ENCODE assay signal across 9 mouse cellular contexts in genomic region chr9:63782744-63783143, GRCm38 (mm10). TPM values are rescaled to one million over a fixed set of nuclear protein-coding genes. Genes with fewer than 3 reads are reported as not detected.
DNase-seq lines count a peak whose midpoint lies in the region; ATAC-seq and TF ChIP-seq lines count a peak whose summit lies in the region.
"Had no signal": no experiment of that assay in that cellular context is flagged by ENCODE, and none has a peak within 500 bp of the region (broad histone marks: within the 10 kb centered on the region; RNA-seq: fewer than 3 reads in every experiment).

No protein-coding gene starts in this region.

- peaks cover 76% of the 10 kb centered on the region for H3K4me1 ChIP-seq in forebrain, embryonic 10.5 days
- H3K4me1 ChIP-seq in forebrain, postnatal 0 days (ENCODE audit: insufficient read depth): no peaks in the 10 kb centered on the region
- 0 out of 2 replicates have a peak, but pooled peaks cover 3% of the 10 kb centered on the region for H3K4me1 ChIP-seq in midbrain, embryonic 14.5 days (ENCODE audit: control insufficient read depth, insufficient read depth, low read length)
- peaks cover 12% of the 10 kb centered on the region for H3K4me1 ChIP-seq in midbrain, embryonic 16.5 days (ENCODE audit: control insufficient read depth, insufficient read depth, low read length)
- H3K4me1 ChIP-seq in intestine, postnatal 0 days (replicated peaks; ENCODE audit: control insufficient read depth, insufficient read depth, low read length): peaks cover 20% of the 10 kb centered on the region; the same call in 1 of the 2 replicates
- peaks cover 27% of the 10 kb centered on the region for H3K4me1 ChIP-seq in neural tube, embryonic 11.5 days (ENCODE audit: control insufficient read depth, insufficient read depth, low read length)

- DNase-seq in forebrain, embryonic 10.5 days (ENCODE audit: extremely low spot score, low spot score): no peak
- no peak for DNase-seq in forebrain, postnatal 0 days
- peak; percentile 69 for DNase-seq in midbrain, embryonic 14.5 days
- peak; percentile 44 for DNase-seq in neural tube, embryonic 11.5 days (ENCODE audit: low spot score)
- no peak for DNase-seq in heart, adult 8-10 months (ENCODE audit: low spot score)
- DNase-seq in spleen, postnatal 10 days (ENCODE audit: low spot score in 2 of 2): no peak
- DNase-seq: cerebellum, postnatal 36 days had no signal

- H3K9ac ChIP-seq in forebrain, postnatal 0 days: no peak overlapping the region
- H3K9ac ChIP-seq in midbrain, embryonic 14.5 days (replicated peaks; ENCODE audit: low read length): no peak overlapping the region
- no peak overlapping the region for H3K9ac ChIP-seq in midbrain, embryonic 16.5 days (ENCODE audit: low read depth, low read length)
- H3K9ac ChIP-seq in intestine, postnatal 0 days (ENCODE audit: low read depth, low read length): no peak overlapping the region
- H3K9ac ChIP-seq in neural tube, embryonic 11.5 days (ENCODE audit: low read length): no peak overlapping the region

- no peaks in the 10 kb centered on the region for H3K9me3 ChIP-seq in forebrain, embryonic 10.5 days
- no peaks in the 10 kb centered on the region for H3K9me3 ChIP-seq in forebrain, postnatal 0 days (ENCODE audit: low read length)
- no peaks in the 10 kb centered on the region for H3K9me3 ChIP-seq in midbrain, embryonic 14.5 days (ENCODE audit: control insufficient read depth, low read length)
- no peaks in the 10 kb centered on the region for H3K9me3 ChIP-seq in midbrain, embryonic 16.5 days (replicated peaks; ENCODE audit: control insufficient read depth, low read length, poor library complexity, severe bottlenecking)
- H3K9me3 ChIP-seq in intestine, postnatal 0 days (ENCODE audit: control insufficient read depth): no peaks in the 10 kb centered on the region
- H3K9me3 ChIP-seq in neural tube, embryonic 11.5 days (ENCODE audit: control insufficient read depth, low read length): no peaks in the 10 kb centered on the region

- H3K4me2 ChIP-seq in forebrain, postnatal 0 days (ENCODE audit: low read depth): no peak overlapping the region
- H3K4me2 ChIP-seq in midbrain, embryonic 14.5 days (ENCODE audit: low read length): no peak overlapping the region
- no peak overlapping the region for H3K4me2 ChIP-seq in midbrain, embryonic 16.5 days (ENCODE audit: low read length)
- H3K4me2 ChIP-seq in intestine, postnatal 0 days (replicated peaks; ENCODE audit: low read depth): no peak overlapping the region
- no peak overlapping the region for H3K4me2 ChIP-seq in neural tube, embryonic 11.5 days (ENCODE audit: low read depth)

- 65% methylated on average over 4 of the region's 4 CpGs for WGBS in forebrain, embryonic 10.5 days
- WGBS in forebrain, postnatal 0 days: 55% methylated on average over 4 of the region's 4 CpGs
- WGBS in midbrain, embryonic 14.5 days: 19% methylated on average over 4 of the region's 4 CpGs
- 30% methylated on average over 4 of the region's 4 CpGs for WGBS in midbrain, embryonic 16.5 days
- WGBS in intestine, postnatal 0 days: 34% methylated on average over 4 of the region's 4 CpGs
- WGBS in neural tube, embryonic 11.5 days: 5% methylated on average over 4 of the region's 4 CpGs

- H3K27ac ChIP-seq in forebrain, embryonic 10.5 days: peak overlapping the region; percentile 60
- H3K27ac ChIP-seq in forebrain, postnatal 0 days (ENCODE audit: low read depth, low read length): no peak overlapping the region
- no peak overlapping the region for H3K27ac ChIP-seq in midbrain, embryonic 14.5 days (replicated peaks; ENCODE audit: low read depth, low read length)
- no peak overlapping the region for H3K27ac ChIP-seq in midbrain, embryonic 16.5 days (ENCODE audit: low read length)
- H3K27ac ChIP-seq in intestine, postnatal 0 days (ENCODE audit: low read depth, low read length): peak overlapping the region; percentile 28; the same call in 1 of the 2 replicates
- H3K27ac ChIP-seq in neural tube, embryonic 11.5 days (ENCODE audit: low read depth, low read length): no peak overlapping the region

- ATAC-seq in forebrain, postnatal 0 days: no peak
- ATAC-seq in midbrain, embryonic 14.5 days (ENCODE audit: low FRiP score, low TSS enrichment): no peak
- no peak for ATAC-seq in midbrain, embryonic 16.5 days
- peak; percentile 49; the same call in 1 of the 2 replicates for ATAC-seq in intestine, postnatal 0 days
- no peak for ATAC-seq in neural tube, embryonic 11.5 days (ENCODE audit: insufficient read depth, low FRiP score, low TSS enrichment)

- H3K27me3 ChIP-seq in forebrain, embryonic 10.5 days (ENCODE audit: poor library complexity, severe bottlenecking): no peaks in the 10 kb centered on the region
- no peaks in the 10 kb centered on the region for H3K27me3 ChIP-seq in forebrain, postnatal 0 days (ENCODE audit: insufficient read depth, low read length)
- H3K27me3 ChIP-seq in midbrain, embryonic 14.5 days (ENCODE audit: control insufficient read depth, insufficient read depth, low read length): no peaks in the 10 kb centered on the region
- no peaks in the 10 kb centered on the region for H3K27me3 ChIP-seq in midbrain, embryonic 16.5 days (ENCODE audit: control insufficient read depth, insufficient read depth, low read depth, low read length)
- no peaks in the 10 kb centered on the region for H3K27me3 ChIP-seq in intestine, postnatal 0 days (replicated peaks; ENCODE audit: control insufficient read depth, insufficient read depth, low read length)
- H3K27me3 ChIP-seq in neural tube, embryonic 11.5 days (ENCODE audit: control insufficient read depth, insufficient read depth, low read length): no peaks in the 10 kb centered on the region

- no peaks in the 10 kb centered on the region for H3K36me3 ChIP-seq in forebrain, embryonic 10.5 days (replicated peaks)
- no peaks in the 10 kb centered on the region for H3K36me3 ChIP-seq in forebrain, postnatal 0 days (ENCODE audit: insufficient read depth)
- H3K36me3 ChIP-seq in midbrain, embryonic 14.5 days (ENCODE audit: control insufficient read depth, insufficient read depth, low read length): no peaks in the 10 kb centered on the region
- no peaks in the 10 kb centered on the region for H3K36me3 ChIP-seq in midbrain, embryonic 16.5 days (ENCODE audit: control insufficient read depth, insufficient read depth, low read length)
- H3K36me3 ChIP-seq in intestine, postnatal 0 days (ENCODE audit: control insufficient read depth, insufficient read depth): no peaks in the 10 kb centered on the region
- no peaks in the 10 kb centered on the region for H3K36me3 ChIP-seq in neural tube, embryonic 11.5 days (ENCODE audit: control insufficient read depth, insufficient read depth, low read length)

- no peak overlapping the region for H3K4me3 ChIP-seq in forebrain, embryonic 10.5 days
- H3K4me3 ChIP-seq in forebrain, postnatal 0 days (ENCODE audit: low read depth, low read length): no peak overlapping the region
- H3K4me3 ChIP-seq in midbrain, embryonic 14.5 days (replicated peaks; ENCODE audit: low read depth, low read length): no peak overlapping the region
- no peak overlapping the region for H3K4me3 ChIP-seq in midbrain, embryonic 16.5 days (ENCODE audit: low read depth, low read length)
- H3K4me3 ChIP-seq in intestine, postnatal 0 days (ENCODE audit: low read depth, low read length): no peak overlapping the region
- no peak overlapping the region for H3K4me3 ChIP-seq in neural tube, embryonic 11.5 days (ENCODE audit: low read depth, low read length)

- no peak for TF ChIP-seq CTCF in forebrain, postnatal 0 days (IDR thresholded peaks at IDR 0.05; ENCODE audit: low read depth)
- TF ChIP-seq CTCF in intestine, postnatal 0 days (IDR thresholded peaks at IDR 0.05; ENCODE audit: low read depth): no peak

RNA-seq across cellular contexts. Expression of gene Smad3, which starts 24.9 kb away (rescaled TPM):
- polyA plus RNA-seq in forebrain, embryonic 10.5 days (2016; fragmentation: Nextera tagmentation; extraction: Ambion mirVana): 22.1 and 25.5 TPM in 2 replicates
- 16.0 and 17.6 TPM in 2 replicates for total RNA-seq in forebrain, postnatal 0 days (2014; rRNA removed)
- polyA plus RNA-seq in forebrain, postnatal 0 days (2015; fragmentation: Nextera tagmentation; extraction: Ambion mirVana): 5.0 and 5.5 TPM in 2 replicates
- 4.9 and 7.7 TPM in 2 replicates for polyA plus RNA-seq in midbrain, embryonic 14.5 days (2014; fragmentation: Nextera tagmentation; extraction: Ambion mirVana)
- polyA plus RNA-seq in midbrain, embryonic 16.5 days (2015; fragmentation: Nextera tagmentation; extraction: Ambion mirVana): 5.7 and 6.1 TPM in 2 replicates
- polyA plus RNA-seq in intestine, postnatal 0 days (2015; fragmentation: Nextera tagmentation; extraction: Ambion mirVana): 5.0 and 5.7 TPM in 2 replicates
- 15.2 and 17.6 TPM in 2 replicates for polyA plus RNA-seq in neural tube, embryonic 11.5 days (2014; fragmentation: Nextera tagmentation; extraction: Ambion mirVana)
- total RNA-seq in heart, adult 8-10 months (2022): 10 to 100 TPM; 10.1 to 14.1 (median 12.5) TPM

Comparison
In these comparisons a context has a peak if more than half of its experiments do, and no peak if none do; other contexts are left out.
1. H3K27ac ChIP-seq: peak in forebrain, embryonic 10.5 days (single experiment) and intestine, postnatal 0 days (single experiment); none in forebrain, postnatal 0 days (single experiment), midbrain, embryonic 14.5 days (single experiment), midbrain, embryonic 16.5 days (single experiment) and neural tube, embryonic 11.5 days (single experiment).
2. DNase-seq: peak in midbrain, embryonic 14.5 days (single experiment) and neural tube, embryonic 11.5 days (single experiment); none in forebrain, embryonic 10.5 days (single experiment), forebrain, postnatal 0 days (single experiment), heart, adult 8-10 months (single experiment) and spleen, postnatal 10 days (0 of 2).